Mouse (Mus musculus): ENCODE results near the gene Ccdc17. TPM values are rescaled to one million over a fixed set of nuclear protein-coding genes. Genes with fewer than 3 reads are reported as not detected.
A peak's percentile ranks its signal among the peaks of the same experiment; 100 is the strongest.

Ccdc17 gene
- polyA plus RNA-seq, 1 experiment from 2014 or later = 4.8 TPM

- Histone ChIP-seq H3K9me3 (no peaks in the 10 kb centered on the region), H3K4me3 (replicated peaks) (no peak overlapping the region), H3K27me3 (replicated peaks) (no peaks in the 10 kb centered on the region), H3K36me3 (peaks cover 21% of the 10 kb centered on the region), H3K4me2 (replicated peaks) (no peak overlapping the region), H3K4me1 (replicated peaks) (no peaks in the 10 kb centered on the region), H3K27ac (no peak overlapping the region), H3K9ac (no peak overlapping the region)
- no peak for ATAC-seq
- WGBS = 96% methylated on average over 2 of the region's 2 CpGs
Measured at GRCm38 (mm10) chr4:116615237-116615636, 18.8 kb downstream of the Ccdc17 start.

DNA sequence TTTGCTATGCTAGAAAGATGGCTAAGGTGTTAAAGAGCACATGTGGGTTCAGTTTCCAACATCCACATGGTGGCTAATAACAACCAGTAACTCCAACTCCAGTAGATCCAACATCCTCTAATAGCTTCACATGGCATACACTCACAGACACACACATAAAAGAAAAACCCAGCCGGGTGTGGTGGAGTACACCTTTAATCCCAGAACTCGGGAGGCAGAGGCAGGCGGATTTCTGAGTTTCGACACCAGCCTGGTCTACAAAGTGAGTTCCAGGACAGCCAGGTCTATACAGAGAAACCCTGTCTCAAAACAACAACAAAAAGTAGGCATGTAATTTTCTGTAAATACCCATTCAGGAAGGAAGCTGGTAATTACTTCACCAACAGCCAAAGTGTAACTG lies 28.4 kb downstream of the Ccdc17 start:
- Histone ChIP-seq H3K27ac (no peak overlapping the region), H3K4me1 (replicated peaks) (peaks cover 10% of the 10 kb centered on the region), H3K36me3 (0 out of 2 replicates have a peak, but pooled peaks cover 2% of the 10 kb centered on the region), H3K9me3 (no peaks in the 10 kb centered on the region), H3K4me2 (replicated peaks) (no peak overlapping the region), H3K4me3 (replicated peaks) (no peak overlapping the region), H3K9ac (no peak overlapping the region), H3K27me3 (replicated peaks) (no peaks in the 10 kb centered on the region)
- 98% methylated on average over 4 of the region's 4 CpGs for WGBS
- no peak for ATAC-seq

DNA sequence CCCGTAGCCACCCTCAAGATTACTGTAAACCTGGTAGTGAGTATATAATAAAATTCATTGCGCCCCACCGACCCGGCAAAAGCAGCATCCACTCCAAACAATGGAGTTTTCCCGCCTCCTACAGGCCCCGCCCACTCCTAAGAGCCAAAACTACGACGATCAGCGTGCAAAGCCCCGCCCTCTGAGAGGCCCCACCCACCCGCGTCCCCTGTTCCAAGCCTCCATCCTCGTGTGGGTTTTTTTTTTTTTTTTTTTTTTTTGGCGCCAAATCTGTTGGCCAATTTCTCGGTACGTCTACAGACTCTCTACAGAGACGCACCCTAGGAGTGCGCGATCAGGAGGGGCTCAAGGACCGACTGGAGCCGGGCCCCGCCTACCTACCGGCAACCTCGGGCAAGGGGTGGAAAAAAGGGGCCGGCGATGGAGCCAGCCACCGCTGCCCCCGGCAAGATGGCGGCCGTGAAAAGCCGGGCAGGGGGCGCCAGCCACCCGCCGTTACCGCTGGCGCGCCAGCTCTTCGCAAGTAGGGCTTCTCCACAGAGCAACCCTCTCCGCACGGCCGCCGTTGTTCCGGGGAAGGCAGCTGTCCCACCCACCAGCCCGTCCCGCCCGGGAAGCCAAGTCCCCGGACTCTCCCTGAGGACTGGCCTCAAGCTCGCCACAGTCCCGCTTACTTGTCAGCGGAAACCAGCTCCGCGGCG lies 30.4 kb downstream of the Ccdc17 start:
- H3K4me1 ChIP-seq (replicated peaks) = peaks cover 10% of the 10 kb centered on the region
- under 1% methylated on average over 52 of the region's 53 CpGs for WGBS
- no peaks in the 10 kb centered on the region for H3K36me3 ChIP-seq
- H3K27me3 ChIP-seq (replicated peaks) = no peaks in the 10 kb centered on the region
- H3K9ac ChIP-seq = peak overlapping the region; percentile 87
- ATAC-seq = peak; percentile 81
- H3K27ac ChIP-seq = peak overlapping the region; percentile 96
- H3K9me3 ChIP-seq = no peaks in the 10 kb centered on the region
- H3K4me2 ChIP-seq (replicated peaks) = peak overlapping the region; percentile 75
- peak overlapping the region; percentile 94 for H3K4me3 ChIP-seq (replicated peaks)

DNA sequence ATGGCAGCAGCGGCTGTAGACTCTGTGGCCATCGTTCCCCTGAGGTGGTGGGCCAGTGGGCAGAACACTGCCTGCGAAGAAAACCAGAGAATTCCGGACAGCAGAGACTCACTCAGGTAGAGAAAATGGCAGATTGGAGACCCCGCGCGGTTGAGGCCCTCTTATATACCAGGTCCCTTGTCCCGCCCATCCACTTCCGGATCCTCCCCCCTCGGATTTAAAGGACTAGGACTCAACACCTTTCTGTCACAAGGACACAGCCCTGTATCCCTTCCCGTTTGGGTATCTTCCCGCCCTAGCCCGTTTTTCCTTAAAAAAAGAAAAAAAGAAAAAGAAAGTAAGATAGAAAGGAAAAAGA lies 30.9 kb downstream of the Ccdc17 start:
- Histone ChIP-seq H3K4me3 (replicated peaks) (peak overlapping the region; percentile 94), H3K27ac (peak overlapping the region; percentile 96), H3K9me3 (no peaks in the 10 kb centered on the region), H3K36me3 (0 out of 2 replicates have a peak, but pooled peaks cover 3% of the 10 kb centered on the region), H3K9ac (peak overlapping the region; percentile 87), H3K27me3 (replicated peaks) (no peaks in the 10 kb centered on the region), H3K4me2 (replicated peaks) (peak overlapping the region; percentile 75), H3K4me1 (replicated peaks) (peaks cover 10% of the 10 kb centered on the region)
- 0% methylated on average over 13 of the region's 13 CpGs for WGBS
- peak; percentile 96 for ATAC-seq

- Histone ChIP-seq H3K9ac (peak within 1 kb of the TSS; percentile 87), H3K9me3 (no peaks in the 10 kb centered on the region), H3K36me3 (0 out of 2 replicates have a peak, but pooled peaks cover 3% of the 10 kb centered on the region), H3K4me3 (replicated peaks) (peak within 1 kb of the TSS; percentile 94), H3K4me2 (replicated peaks) (peak within 1 kb of the TSS; percentile 75), H3K27ac (peak within 1 kb of the TSS; percentile 96), H3K27me3 (replicated peaks) (no peaks in the 10 kb centered on the region), H3K4me1 (replicated peaks) (peaks cover 10% of the 10 kb centered on the region)
- WGBS = 7% methylated on average over 23 of the region's 23 CpGs
- peak; percentile 91 for ATAC-seq
Measured at GRCm38 (mm10) chr4:116627722-116628662, 31.5 kb downstream of the Ccdc17 start, which contains the start of gene Nasp. Gene Nasp, minus strand, starts transcription at chr4:116627941.

GRCm38 (mm10) chr4:116635197-116635596 lies 38.7 kb downstream of the Ccdc17 start:
- peaks cover 44% of the 10 kb centered on the region for H3K36me3 ChIP-seq
- H3K27me3 ChIP-seq (replicated peaks) = no peaks in the 10 kb centered on the region
- H3K4me2 ChIP-seq (replicated peaks) = no peak overlapping the region
- H3K9ac ChIP-seq = no peak overlapping the region
- no peak overlapping the region for H3K4me3 ChIP-seq (replicated peaks)
- 91% methylated on average over 1 of the region's 1 CpGs for WGBS
- no peaks in the 10 kb centered on the region for H3K4me1 ChIP-seq (replicated peaks)
- no peak overlapping the region for H3K27ac ChIP-seq
- no peak for ATAC-seq
- H3K9me3 ChIP-seq = no peaks in the 10 kb centered on the region

DNA sequence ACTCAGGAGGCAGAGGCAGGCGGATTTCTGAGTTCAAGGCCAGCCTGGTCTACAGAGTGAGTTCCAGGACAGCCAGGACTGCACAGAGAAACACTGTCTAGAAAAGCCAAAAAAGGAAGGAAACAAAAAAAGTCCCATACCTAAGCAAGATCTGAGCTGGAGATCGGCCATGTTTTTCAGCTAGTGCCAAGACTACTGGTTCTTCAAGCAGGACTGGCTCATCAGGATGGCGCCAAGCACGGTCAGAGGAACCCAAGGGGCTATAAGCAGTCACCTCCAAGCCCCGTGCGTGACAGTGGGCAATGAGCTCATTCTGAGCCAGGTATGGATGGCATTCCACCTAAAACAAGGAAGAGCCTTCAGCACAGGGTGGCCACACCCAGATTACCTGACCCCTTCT lies 42.4 kb downstream of the Ccdc17 start:
- no peak overlapping the region for H3K4me2 ChIP-seq (replicated peaks)
- ATAC-seq = no peak
- H3K4me3 ChIP-seq (replicated peaks) = no peak overlapping the region
- no peaks in the 10 kb centered on the region for H3K27me3 ChIP-seq (replicated peaks)
- 95% methylated on average over 6 of the region's 6 CpGs for WGBS
- H3K9me3 ChIP-seq = no peaks in the 10 kb centered on the region
- H3K27ac ChIP-seq = no peak overlapping the region
- H3K9ac ChIP-seq = no peak overlapping the region
- H3K36me3 ChIP-seq = peaks cover 61% of the 10 kb centered on the region
- no peaks in the 10 kb centered on the region for H3K4me1 ChIP-seq (replicated peaks)

DNA sequence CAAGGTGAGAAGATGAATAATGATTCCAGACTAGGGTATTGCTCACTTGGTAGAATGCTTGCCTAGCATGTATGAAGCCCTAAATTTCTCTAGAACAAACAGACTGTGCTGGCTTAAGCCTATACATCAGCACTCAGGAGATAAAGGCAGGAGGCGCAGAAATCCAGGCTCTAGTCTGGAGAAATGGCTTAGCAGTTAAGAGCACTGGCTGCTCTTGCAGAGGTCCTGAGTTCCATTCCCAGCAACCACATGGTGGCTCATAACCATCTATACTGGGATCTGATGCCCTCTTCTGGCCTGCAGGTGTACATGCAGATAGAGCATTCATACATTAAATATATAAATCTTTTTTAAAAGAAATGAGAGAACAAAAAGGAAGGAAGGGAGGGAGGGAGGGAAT lies 45.6 kb downstream of the Ccdc17 start:
- Histone ChIP-seq H3K4me3 (replicated peaks) (no peak overlapping the region), H3K4me2 (replicated peaks) (no peak overlapping the region), H3K36me3 (peaks cover 42% of the 10 kb centered on the region), H3K9ac (no peak overlapping the region), H3K4me1 (replicated peaks) (peaks cover 4% of the 10 kb centered on the region; the same call in 1 of the 2 replicates), H3K27me3 (replicated peaks) (no peaks in the 10 kb centered on the region), H3K27ac (no peak overlapping the region), H3K9me3 (no peaks in the 10 kb centered on the region)
- no peak for ATAC-seq
- WGBS = 96% methylated on average over 1 of the region's 1 CpGs

- H3K9ac ChIP-seq = no peak overlapping the region
- WGBS = 52% methylated on average over 6 of the region's 6 CpGs
- H3K27me3 ChIP-seq (replicated peaks) = no peaks in the 10 kb centered on the region
- no peak overlapping the region for H3K4me2 ChIP-seq (replicated peaks)
- no peak overlapping the region for H3K27ac ChIP-seq
- H3K36me3 ChIP-seq = peaks cover 25% of the 10 kb centered on the region
- no peaks in the 10 kb centered on the region for H3K9me3 ChIP-seq
- no peak overlapping the region for H3K4me3 ChIP-seq (replicated peaks)
- ATAC-seq = peak; percentile 62
- peaks cover 14% of the 10 kb centered on the region; the same call in 1 of the 2 replicates for H3K4me1 ChIP-seq (replicated peaks)
Measured at GRCm38 (mm10) chr4:116644326-116644725, 47.9 kb downstream of the Ccdc17 start.

GRCm38 (mm10) chr4:116645624-116646023 lies 49.2 kb downstream of the Ccdc17 start:
- Histone ChIP-seq H3K9ac (no peak overlapping the region), H3K9me3 (no peaks in the 10 kb centered on the region), H3K4me2 (replicated peaks) (no peak overlapping the region), H3K27me3 (replicated peaks) (no peaks in the 10 kb centered on the region), H3K27ac (no peak overlapping the region), H3K36me3 (peaks cover 16% of the 10 kb centered on the region), H3K4me1 (replicated peaks) (peaks cover 23% of the 10 kb centered on the region), H3K4me3 (replicated peaks) (no peak overlapping the region)
- 75% methylated on average over 7 of the region's 7 CpGs for WGBS
- ATAC-seq = no peak

GRCm38 (mm10) chr4:116649411-116649810 lies 53.0 kb downstream of the Ccdc17 start:
- no peak overlapping the region for H3K27ac ChIP-seq
- 90% methylated on average over 2 of the region's 2 CpGs for WGBS
- H3K9me3 ChIP-seq = no peaks in the 10 kb centered on the region
- H3K36me3 ChIP-seq = no peaks in the 10 kb centered on the region
- H3K9ac ChIP-seq = no peak overlapping the region
- H3K4me1 ChIP-seq (replicated peaks) = peaks cover 23% of the 10 kb centered on the region
- ATAC-seq = no peak
- peak overlapping the region; percentile 73 for H3K4me2 ChIP-seq (replicated peaks)
- H3K4me3 ChIP-seq (replicated peaks) = no peak overlapping the region
- H3K27me3 ChIP-seq (replicated peaks) = no peaks in the 10 kb centered on the region
